Mouse (Mus musculus): Measurements from ENCODE around the gene Ssbp3. TPM values are rescaled to one million over a fixed set of nuclear protein-coding genes. Genes with fewer than 3 reads are reported as not detected.

The Ssbp3 gene
- total RNA-seq (2014; rRNA removed) (12.9 and 19.8 TPM in 2 replicates), polyA plus RNA-seq (2012; rRNA removed) (32.8 and 36.7 TPM in 2 replicates)

DNA sequence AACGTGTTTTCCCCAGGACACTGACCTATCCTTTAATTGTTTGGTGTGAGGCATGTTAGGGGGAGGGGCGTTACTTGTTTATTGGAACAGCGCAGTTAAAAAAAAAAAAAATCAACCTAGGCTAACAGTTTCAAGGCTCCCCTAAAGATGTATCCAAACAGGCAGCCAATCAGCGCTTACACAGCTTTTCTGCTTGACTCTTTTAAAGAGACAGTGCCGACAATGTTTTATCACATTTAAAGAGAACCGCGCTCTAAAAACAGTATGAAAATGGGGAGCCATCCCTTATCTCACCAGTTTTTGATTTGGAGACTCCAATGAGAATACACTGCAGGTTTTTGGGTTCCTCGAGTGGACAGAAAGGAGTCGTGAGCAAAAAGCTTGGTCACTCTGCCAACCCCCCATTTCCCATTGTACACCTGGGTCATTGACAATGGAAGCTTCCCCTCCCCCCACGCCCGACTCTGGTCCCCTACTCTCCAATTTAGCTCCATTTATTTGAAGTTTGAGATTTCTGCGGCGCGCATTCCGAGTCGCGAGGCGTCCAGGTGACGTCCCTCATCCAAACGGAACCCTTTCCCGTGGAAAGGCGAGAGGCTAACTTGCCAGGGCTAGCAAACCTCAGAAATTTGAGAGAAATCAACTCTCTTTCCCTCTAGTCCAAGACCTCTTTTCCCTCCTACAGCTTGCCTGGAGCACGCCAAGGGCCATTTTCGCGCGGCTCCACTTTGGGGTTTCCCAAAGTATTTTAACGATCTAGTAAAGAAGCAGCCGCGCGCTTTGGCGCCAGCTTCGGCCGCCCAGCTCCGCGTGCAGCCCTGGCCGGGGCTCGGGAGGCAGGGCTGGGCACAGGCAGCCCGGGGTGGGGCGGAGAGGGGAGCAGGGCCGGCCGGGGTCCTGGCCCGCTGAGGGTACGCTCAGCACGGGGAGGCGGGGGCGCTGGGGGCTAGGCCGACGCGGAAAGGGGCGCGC is at the start of gene Ssbp3:
Gene Ssbp3, plus strand, starts transcription at position 501 of the 972 bp plus-strand sequence.
- Histone ChIP-seq H3K4me1 (ENCODE audit: control insufficient read depth, insufficient read depth, low read length) (peaks cover 16% of the 10 kb centered on the region; the same call in 1 of the 2 replicates), H3K27ac (replicated peaks; ENCODE audit: insufficient read depth, low read depth, low read length) (peak within 1 kb of the TSS; percentile 98), H3K79me2 (ENCODE audit: control insufficient read depth, insufficient read depth, low read length) (peaks cover 19% of the 10 kb centered on the region), H3K4me3 (ENCODE audit: insufficient read depth, low read depth, low read length) (peak within 1 kb of the TSS; percentile 97), H3K9ac (ENCODE audit: low read depth, low read length) (peak within 1 kb of the TSS; percentile 100), H3K27me3 (ENCODE audit: control insufficient read depth, insufficient read depth, low read length) (no peaks in the 10 kb centered on the region), H3K36me3 (ENCODE audit: control insufficient read depth, insufficient read depth, low read length) (no peaks in the 10 kb centered on the region; the same call in 1 of the 2 replicates)
- TF ChIP-seq CTCF (IDR thresholded peaks at IDR 0.05; ENCODE audit: low read depth, low read length) (no peak), POLR2A (IDR thresholded peaks at IDR 0.05; ENCODE audit: extremely low read depth, insufficient read depth, low read length) (no peak)
- peak; percentile 95 for DNase-seq (ENCODE audit: extremely low read depth, low read depth, low spot score)
- WGBS = under 1% methylated on average over 50 of the region's 51 CpGs

DNA sequence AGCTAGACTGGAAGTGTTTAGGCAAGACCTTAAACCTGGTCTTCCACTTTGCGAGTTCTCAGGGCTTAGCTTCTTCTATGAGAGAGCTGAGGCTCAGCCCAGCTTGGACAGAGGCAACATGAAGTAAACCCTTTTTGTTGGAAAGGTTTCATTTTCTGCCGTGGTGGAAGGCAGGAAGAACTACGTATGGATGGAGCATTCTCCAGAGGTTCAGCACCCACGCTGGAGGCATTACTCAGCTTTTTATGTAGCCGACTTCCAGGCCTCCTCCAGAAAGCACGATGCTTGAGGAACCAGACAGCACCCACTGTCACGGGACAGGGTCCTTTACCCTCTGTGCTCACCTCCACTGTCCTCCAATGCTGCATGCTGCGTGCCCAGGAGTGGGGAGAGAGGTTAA is 48.6 kb upstream of the Ssbp3 start:
- 0 out of 2 replicates have a peak overlapping the region, but pooled peaks have one; percentile 10 for H3K27ac ChIP-seq (replicated peaks; ENCODE audit: insufficient read depth, low read depth, low read length)
- no peak for DNase-seq (ENCODE audit: extremely low read depth, low read depth, low spot score)
- H3K79me2 ChIP-seq (ENCODE audit: control insufficient read depth, insufficient read depth, low read length) = no peaks in the 10 kb centered on the region
- no peak overlapping the region for H3K9ac ChIP-seq (ENCODE audit: low read depth, low read length)
- peaks cover 2% of the 10 kb centered on the region; the same call in 1 of the 2 replicates for H3K4me1 ChIP-seq (ENCODE audit: control insufficient read depth, insufficient read depth, low read length)
- TF ChIP-seq POLR2A (IDR thresholded peaks at IDR 0.05; ENCODE audit: extremely low read depth, insufficient read depth, low read length) (no peak), CTCF (IDR thresholded peaks at IDR 0.05; ENCODE audit: low read depth, low read length) (no peak)
- H3K36me3 ChIP-seq (ENCODE audit: control insufficient read depth, insufficient read depth, low read length) = no peaks in the 10 kb centered on the region
- WGBS = 68% methylated on average over 8 of the region's 8 CpGs
- no peaks in the 10 kb centered on the region for H3K27me3 ChIP-seq (ENCODE audit: control insufficient read depth, insufficient read depth, low read length)
- H3K4me3 ChIP-seq (ENCODE audit: insufficient read depth, low read depth, low read length) = no peak overlapping the region

DNA sequence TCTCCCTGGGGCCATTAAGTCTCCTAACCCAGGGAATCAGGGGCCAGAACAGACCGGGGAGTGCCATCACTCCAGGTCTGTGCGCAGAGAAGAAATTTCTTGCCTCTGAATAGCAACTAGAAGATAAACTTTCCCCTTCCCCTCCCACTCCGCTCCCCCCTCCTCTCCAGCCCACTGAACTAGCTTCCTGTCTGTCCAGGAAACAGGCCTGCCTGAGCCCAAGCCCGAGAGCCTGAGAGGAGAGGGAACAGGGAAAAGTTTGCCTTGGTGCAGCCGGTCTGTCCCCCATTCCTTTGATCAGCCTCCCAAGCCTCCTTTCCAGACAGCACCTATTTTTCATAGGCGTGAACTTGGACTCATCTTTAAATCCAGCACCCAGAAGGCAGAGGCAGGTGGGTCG is 48.2 kb upstream of the Ssbp3 start:
- DNase-seq (ENCODE audit: extremely low read depth, low read depth, low spot score) = no peak
- H3K79me2 ChIP-seq (ENCODE audit: control insufficient read depth, insufficient read depth, low read length) = no peaks in the 10 kb centered on the region
- no peaks in the 10 kb centered on the region for H3K27me3 ChIP-seq (ENCODE audit: control insufficient read depth, insufficient read depth, low read length)
- H3K4me1 ChIP-seq (ENCODE audit: control insufficient read depth, insufficient read depth, low read length) = peaks cover 3% of the 10 kb centered on the region; the same call in 1 of the 2 replicates
- WGBS = 73% methylated on average over 7 of the region's 7 CpGs
- H3K4me3 ChIP-seq (ENCODE audit: insufficient read depth, low read depth, low read length) = no peak overlapping the region
- H3K36me3 ChIP-seq (ENCODE audit: control insufficient read depth, insufficient read depth, low read length) = no peaks in the 10 kb centered on the region
- no peak for TF ChIP-seq CTCF (IDR thresholded peaks at IDR 0.05; ENCODE audit: low read depth, low read length)
- no peak for TF ChIP-seq POLR2A (IDR thresholded peaks at IDR 0.05; ENCODE audit: extremely low read depth, insufficient read depth, low read length)
- H3K9ac ChIP-seq (ENCODE audit: low read depth, low read length) = no peak overlapping the region
- H3K27ac ChIP-seq (replicated peaks; ENCODE audit: insufficient read depth, low read depth, low read length) = 0 out of 2 replicates have a peak overlapping the region, but pooled peaks have one; percentile 10

DNA sequence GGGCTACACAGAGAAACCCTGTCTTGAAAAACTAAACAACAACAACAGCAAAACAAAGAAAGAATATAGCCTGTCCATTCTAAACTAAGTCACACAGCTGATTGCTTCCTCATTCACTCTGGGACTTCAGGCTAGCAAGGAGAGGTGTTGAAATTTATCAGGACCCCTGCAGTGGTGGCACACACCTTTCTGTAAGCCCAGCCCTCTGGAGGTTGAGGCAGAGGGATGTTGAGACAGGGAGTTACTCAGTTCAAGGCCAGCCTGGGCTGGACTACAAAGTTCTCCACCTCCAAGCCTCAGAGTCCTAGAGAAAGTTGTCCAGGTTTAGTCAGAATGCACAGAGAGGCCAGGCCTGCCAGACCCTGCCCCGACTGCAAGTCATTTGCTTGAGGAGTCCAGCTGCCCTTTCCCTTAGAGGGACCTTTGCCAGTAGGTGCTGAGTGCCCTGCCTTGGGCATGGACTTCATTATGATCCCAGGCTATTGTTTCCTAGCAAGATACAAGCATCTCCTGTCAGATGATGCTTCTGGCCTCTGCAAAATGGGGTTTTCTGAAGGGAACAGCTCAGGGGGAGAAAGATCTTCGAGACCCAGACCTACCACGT is 47.6 kb upstream of the Ssbp3 start:
- Histone ChIP-seq H3K4me3 (ENCODE audit: insufficient read depth, low read depth, low read length) (no peak overlapping the region), H3K9ac (ENCODE audit: low read depth, low read length) (no peak overlapping the region), H3K27ac (replicated peaks; ENCODE audit: insufficient read depth, low read depth, low read length) (no peak overlapping the region), H3K27me3 (ENCODE audit: control insufficient read depth, insufficient read depth, low read length) (no peaks in the 10 kb centered on the region), H3K36me3 (ENCODE audit: control insufficient read depth, insufficient read depth, low read length) (no peaks in the 10 kb centered on the region), H3K79me2 (ENCODE audit: control insufficient read depth, insufficient read depth, low read length) (no peaks in the 10 kb centered on the region), H3K4me1 (ENCODE audit: control insufficient read depth, insufficient read depth, low read length) (peaks cover 3% of the 10 kb centered on the region; the same call in 1 of the 2 replicates)
- no peak for DNase-seq (ENCODE audit: extremely low read depth, low read depth, low spot score)
- WGBS = 80% methylated on average over 3 of the region's 3 CpGs
- TF ChIP-seq POLR2A (IDR thresholded peaks at IDR 0.05; ENCODE audit: extremely low read depth, insufficient read depth, low read length) (no peak), CTCF (IDR thresholded peaks at IDR 0.05; ENCODE audit: low read depth, low read length) (no peak)

DNA sequence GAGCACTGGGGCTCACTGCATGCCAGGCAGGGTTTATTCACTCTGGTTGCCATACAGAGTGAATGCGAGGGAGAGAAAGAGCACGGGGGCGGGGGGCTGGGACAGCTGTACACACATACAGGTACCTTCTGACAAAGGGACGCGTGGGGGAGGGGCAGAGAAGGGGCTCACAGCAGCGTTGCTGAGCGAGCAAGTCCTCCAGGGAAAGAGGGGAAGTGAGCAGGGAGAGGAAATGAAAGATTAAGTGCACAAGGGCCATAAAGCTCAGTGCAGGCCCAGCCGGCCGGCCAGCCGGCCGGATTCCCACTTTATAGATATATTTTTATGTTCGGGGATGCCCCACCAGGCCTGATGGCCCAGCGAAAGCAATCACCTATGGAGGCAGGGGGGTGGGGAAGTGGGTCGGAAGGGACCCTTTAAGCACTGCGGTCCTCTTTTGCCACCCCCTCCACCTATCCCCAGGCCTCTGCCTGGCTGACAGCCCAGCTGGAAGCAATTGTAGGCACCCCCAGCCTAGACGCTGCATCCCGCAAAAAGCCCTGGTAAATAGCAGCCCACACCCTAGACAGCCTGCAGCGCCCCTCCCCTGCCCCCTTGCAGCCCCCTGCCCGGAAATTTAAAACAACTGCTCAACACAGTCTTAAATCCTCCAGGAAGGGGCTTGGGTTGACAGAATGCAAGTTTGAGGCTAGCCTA is 44.9 kb upstream of the Ssbp3 start:
- WGBS = 61% methylated on average over 19 of the region's 19 CpGs

More for the DNA sequence above, 44.9 kb upstream of the Ssbp3 start:
- no peak for DNase-seq (ENCODE audit: extremely low read depth, low read depth, low spot score)
- H3K9ac ChIP-seq (ENCODE audit: low read depth, low read length) = no peak overlapping the region
- no peak overlapping the region for H3K4me3 ChIP-seq (ENCODE audit: insufficient read depth, low read depth, low read length)
- no peaks in the 10 kb centered on the region for H3K27me3 ChIP-seq (ENCODE audit: control insufficient read depth, insufficient read depth, low read length)
- no peaks in the 10 kb centered on the region for H3K36me3 ChIP-seq (ENCODE audit: control insufficient read depth, insufficient read depth, low read length)
- no peak overlapping the region for H3K27ac ChIP-seq (replicated peaks; ENCODE audit: insufficient read depth, low read depth, low read length)
- TF ChIP-seq POLR2A (IDR thresholded peaks at IDR 0.05; ENCODE audit: extremely low read depth, insufficient read depth, low read length) (no peak), CTCF (IDR thresholded peaks at IDR 0.05; ENCODE audit: low read depth, low read length) (no peak)
- peaks cover 3% of the 10 kb centered on the region; the same call in 1 of the 2 replicates for H3K4me1 ChIP-seq (ENCODE audit: control insufficient read depth, insufficient read depth, low read length)
- H3K79me2 ChIP-seq (ENCODE audit: control insufficient read depth, insufficient read depth, low read length) = no peaks in the 10 kb centered on the region
